Mouse (Mus musculus): ENCODE data around the gene Baiap3. TPM values are rescaled to one million over a fixed set of nuclear protein-coding genes. Genes with fewer than 3 reads are reported as not detected.

Gene Baiap3
- polyA plus RNA-seq, 2 experiments, result 0.89 to 1.9 TPM

DNA sequence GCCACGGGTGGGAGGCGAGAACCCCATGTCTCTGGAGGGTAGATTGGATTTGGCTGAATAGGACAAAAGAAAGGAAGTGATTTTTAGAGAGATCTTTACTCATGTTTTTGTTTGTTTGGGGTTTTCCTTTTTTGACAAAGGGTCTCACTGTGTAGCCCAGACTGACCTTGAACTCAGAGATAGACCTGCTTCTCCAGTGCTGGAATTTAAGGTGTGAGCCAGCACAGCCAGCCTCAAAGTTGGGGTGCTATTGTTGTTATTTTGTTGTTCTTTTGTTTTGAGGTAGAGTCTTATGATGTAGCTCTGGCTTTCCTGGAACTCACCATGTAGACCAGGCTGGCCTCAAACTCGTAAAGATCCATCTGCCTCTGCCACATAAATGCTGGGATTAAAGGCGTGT, 53.8 kb downstream of the Baiap3 start:
- no peak overlapping the region for H3K4me2 ChIP-seq (replicated peaks; ENCODE audit: low read depth, low read length, severe bottlenecking)
- no peak overlapping the region for H3K9ac ChIP-seq (ENCODE audit: low read depth, low read length, severe bottlenecking)
- no peak overlapping the region for H3K27ac ChIP-seq (replicated peaks; ENCODE audit: low read depth, low read length)
- DNase-seq (ENCODE audit: low spot score) (no peak), ATAC-seq (ENCODE audit: low FRiP score, low read depth) (no peak)
- H3K36me3 ChIP-seq (ENCODE audit: control insufficient read depth, insufficient read depth, low read length), result peaks cover 81% of the 10 kb centered on the region
- TF ChIP-seq POLR2A (IDR thresholded peaks at IDR 0.05; ENCODE audit: borderline replicate concordance, extremely low read depth, insufficient read depth, insufficient read length), result no peak
- 92% methylated on average over 4 of the region's 4 CpGs for WGBS
- no peaks in the 10 kb centered on the region for H3K27me3 ChIP-seq (ENCODE audit: control insufficient read depth, insufficient read depth, low read length)
- no peaks in the 10 kb centered on the region for H3K4me1 ChIP-seq (ENCODE audit: control insufficient read depth, insufficient read depth, low read length)
- no peaks in the 10 kb centered on the region for H3K9me3 ChIP-seq (ENCODE audit: control insufficient read depth, low read length)
- H3K4me3 ChIP-seq (replicated peaks; ENCODE audit: low read length), result no peak overlapping the region

Small RNA genes lying within 50 kb of the gene (microRNA-seq; reads per million reads assigned to microRNA genes)
- gene Mir3547, result not detected

Other genes starting within 250 kb of the Baiap3 start
- gene Cramp1l, start 240.6 kb downstream of the Baiap3 start, polyA plus RNA-seq (2012; rRNA removed), result 33.5 and 41.9 TPM in 2 replicates
- 8.1 and 10.0 TPM in 2 replicates for gene Cramp1l, start 240.6 kb downstream of the Baiap3 start, polyA plus RNA-seq (2014; fragmentation: Nextera tagmentation; extraction: Ambion mirVana)
- 18.5 and 20.4 TPM in 2 replicates for gene Ift140, start 240.3 kb downstream of the Baiap3 start, polyA plus RNA-seq (2012; rRNA removed)
- 15.3 and 16.4 TPM in 2 replicates for gene Ift140, start 240.3 kb downstream of the Baiap3 start, polyA plus RNA-seq (2014; fragmentation: Nextera tagmentation; extraction: Ambion mirVana)
- gene Tmem204, start 172.8 kb downstream of the Baiap3 start, polyA plus RNA-seq (2012; rRNA removed), result 12.1 and 18.1 TPM in 2 replicates
- gene Tmem204, start 172.8 kb downstream of the Baiap3 start, polyA plus RNA-seq (2014; fragmentation: Nextera tagmentation; extraction: Ambion mirVana), result 17.3 and 18.5 TPM in 2 replicates
- gene Telo2, start 140.4 kb downstream of the Baiap3 start, polyA plus RNA-seq (2012; rRNA removed), result 41.7 and 51.0 TPM in 2 replicates
- 31.1 and 43.0 TPM in 2 replicates for gene Telo2, start 140.4 kb downstream of the Baiap3 start, polyA plus RNA-seq (2014; fragmentation: Nextera tagmentation; extraction: Ambion mirVana)
- 1.8 and 2.3 TPM in 2 replicates for gene Ptx4, start 135.6 kb downstream of the Baiap3 start, polyA plus RNA-seq (2012; rRNA removed)
- gene Ptx4, start 135.6 kb downstream of the Baiap3 start, polyA plus RNA-seq (2014; fragmentation: Nextera tagmentation; extraction: Ambion mirVana), result 2.0 and 2.7 TPM in 2 replicates
- 32.4 and 40.1 TPM in 2 replicates for gene Clcn7, start 123.0 kb downstream of the Baiap3 start, polyA plus RNA-seq (2012; rRNA removed)
- 21.3 and 26.3 TPM in 2 replicates for gene Clcn7, start 123.0 kb downstream of the Baiap3 start, polyA plus RNA-seq (2014; fragmentation: Nextera tagmentation; extraction: Ambion mirVana)
- gene Ccdc154, start 93.9 kb downstream of the Baiap3 start, polyA plus RNA-seq (2012; rRNA removed), result 0.03 TPM in 1 of 2 replicates, not detected in the other
- gene Ccdc154, start 93.9 kb downstream of the Baiap3 start, polyA plus RNA-seq (2014; fragmentation: Nextera tagmentation; extraction: Ambion mirVana), result not detected in 2 replicates
- not detected in 2 replicates for gene Gm38655, start 80.9 kb downstream of the Baiap3 start, polyA plus RNA-seq (2012; rRNA removed)
- not detected in 2 replicates for gene Gm38655, start 80.9 kb downstream of the Baiap3 start, polyA plus RNA-seq (2014; fragmentation: Nextera tagmentation; extraction: Ambion mirVana)
- gene BC003965, start 71.8 kb downstream of the Baiap3 start, polyA plus RNA-seq (2012; rRNA removed), result 27.1 and 27.3 TPM in 2 replicates
- gene BC003965, start 71.8 kb downstream of the Baiap3 start, polyA plus RNA-seq (2014; fragmentation: Nextera tagmentation; extraction: Ambion mirVana), result 28.6 and 28.8 TPM in 2 replicates
- gene Unkl, start 68.0 kb downstream of the Baiap3 start, polyA plus RNA-seq (2012; rRNA removed), result 18.0 and 22.1 TPM in 2 replicates
- 6.1 and 6.3 TPM in 2 replicates for gene Unkl, start 68.0 kb downstream of the Baiap3 start, polyA plus RNA-seq (2014; fragmentation: Nextera tagmentation; extraction: Ambion mirVana)
- gene Gnptg, start 16.2 kb downstream of the Baiap3 start, polyA plus RNA-seq (2012; rRNA removed), result 29.4 and 34.7 TPM in 2 replicates
- 30.9 and 33.4 TPM in 2 replicates for gene Gnptg, start 16.2 kb downstream of the Baiap3 start, polyA plus RNA-seq (2014; fragmentation: Nextera tagmentation; extraction: Ambion mirVana)
- 40.6 and 43.7 TPM in 2 replicates for gene Tsr3, start 16.2 kb downstream of the Baiap3 start, polyA plus RNA-seq (2012; rRNA removed)
- 46.3 and 47.9 TPM in 2 replicates for gene Tsr3, start 16.2 kb downstream of the Baiap3 start, polyA plus RNA-seq (2014; fragmentation: Nextera tagmentation; extraction: Ambion mirVana)
- gene Ube2i, start 18.3 kb upstream of the Baiap3 start, polyA plus RNA-seq (2012; rRNA removed), result 434 and 540 TPM in 2 replicates
- gene Ube2i, start 18.3 kb upstream of the Baiap3 start, polyA plus RNA-seq (2014; fragmentation: Nextera tagmentation; extraction: Ambion mirVana), result 533 and 582 TPM in 2 replicates
- gene Prss34, start 42.0 kb upstream of the Baiap3 start, polyA plus RNA-seq (2012; rRNA removed), result 6.0 and 8.5 TPM in 2 replicates
- gene Prss34, start 42.0 kb upstream of the Baiap3 start, polyA plus RNA-seq (2014; fragmentation: Nextera tagmentation; extraction: Ambion mirVana), result 6.7 and 10.6 TPM in 2 replicates
- 0.13 TPM in 1 of 2 replicates, not detected in the other for gene Prss28, start 52.3 kb upstream of the Baiap3 start, polyA plus RNA-seq (2012; rRNA removed)
- not detected in 2 replicates for gene Prss28, start 52.3 kb upstream of the Baiap3 start, polyA plus RNA-seq (2014; fragmentation: Nextera tagmentation; extraction: Ambion mirVana)
- gene Prss29, start 62.3 kb upstream of the Baiap3 start, polyA plus RNA-seq (2012; rRNA removed), result not detected in 2 replicates
- gene Prss29, start 62.3 kb upstream of the Baiap3 start, polyA plus RNA-seq (2014; fragmentation: Nextera tagmentation; extraction: Ambion mirVana), result not detected in 2 replicates
- gene Tpsab1, start 89.2 kb upstream of the Baiap3 start, polyA plus RNA-seq (2012; rRNA removed), result 1.5 and 2.1 TPM in 2 replicates
- gene Tpsab1, start 89.2 kb upstream of the Baiap3 start, polyA plus RNA-seq (2014; fragmentation: Nextera tagmentation; extraction: Ambion mirVana), result 1.2 and 2.2 TPM in 2 replicates
- 31.8 and 35.9 TPM in 2 replicates for gene Tpsb2, start 109.9 kb upstream of the Baiap3 start, polyA plus RNA-seq (2012; rRNA removed)
- gene Tpsb2, start 109.9 kb upstream of the Baiap3 start, polyA plus RNA-seq (2014; fragmentation: Nextera tagmentation; extraction: Ambion mirVana), result 38.0 and 83.8 TPM in 2 replicates
- gene Tpsg1, start 112.9 kb upstream of the Baiap3 start, polyA plus RNA-seq (2012; rRNA removed), result 11.3 and 14.6 TPM in 2 replicates
- gene Tpsg1, start 112.9 kb upstream of the Baiap3 start, polyA plus RNA-seq (2014; fragmentation: Nextera tagmentation; extraction: Ambion mirVana), result 10.2 and 14.6 TPM in 2 replicates
- gene Cacna1h, start 177.4 kb upstream of the Baiap3 start, polyA plus RNA-seq (2012; rRNA removed), result 58.0 and 73.0 TPM in 2 replicates
- 6.9 TPM in 2 replicates for gene Cacna1h, start 177.4 kb upstream of the Baiap3 start, polyA plus RNA-seq (2014; fragmentation: Nextera tagmentation; extraction: Ambion mirVana)
- 0.05 and 0.08 TPM in 2 replicates for gene Tekt4, start 198.3 kb upstream of the Baiap3 start, polyA plus RNA-seq (2012; rRNA removed)
- gene Tekt4, start 198.3 kb upstream of the Baiap3 start, polyA plus RNA-seq (2014; fragmentation: Nextera tagmentation; extraction: Ambion mirVana), result not detected in 2 replicates
- gene Sstr5, start 240.9 kb upstream of the Baiap3 start, polyA plus RNA-seq (2012; rRNA removed), result 0.09 TPM in 2 replicates
- gene Sstr5, start 240.9 kb upstream of the Baiap3 start, polyA plus RNA-seq (2014; fragmentation: Nextera tagmentation; extraction: Ambion mirVana), result 0.10 TPM in 1 of 2 replicates, not detected in the other

Data from limb, embryonic 14.5 days (tissue).